Mouse (Mus musculus) myocyte (in vitro differentiated cells): ENCODE measurements around the gene P2ry10b. TPM values are rescaled to one million over a fixed set of nuclear protein-coding genes. Genes with fewer than 3 reads are reported as not detected.

Source experiments
- H3K27me3 ChIP-seq: one replicate; pipeline ENCODE4 v1.6.1; 2011; ENCODE audit not compliant: control insufficient read depth, insufficient read depth, insufficient read length
- H3K36me3 ChIP-seq: one replicate; pipeline ENCODE4 v1.6.1; 2011; ENCODE audit not compliant: control insufficient read depth, insufficient read depth
- H3K4me2 ChIP-seq: one replicate; pipeline ENCODE4 v1.6.1; 2011; ENCODE audit warnings: low read depth, control low read depth
- H3K4me3 ChIP-seq: one replicate; pipeline ENCODE4 v1.5.1; 2011; ENCODE audit warnings: mild to moderate bottlenecking, control low read depth, moderate library complexity
- H3K79me2 ChIP-seq: one replicate; pipeline ENCODE4 v1.6.1; 2011; ENCODE audit not compliant: control insufficient read depth, insufficient read depth
- H3ac ChIP-seq: one replicate; pipeline ENCODE4 v1.6.1; 2011; ENCODE audit not compliant: control insufficient read depth, insufficient read length
- CEBPB ChIP-seq: IDR thresholded peaks from 2 replicates; pipeline ENCODE4 v1.6.1; 2011; ENCODE audit warnings: mild to moderate bottlenecking, moderate library complexity; ENCODE audit not compliant: poor library complexity, insufficient read depth, severe bottlenecking
- E2F4 ChIP-seq: IDR thresholded peaks from one replicate; pipeline ENCODE4 v1.6.1; 2011; ENCODE audit warnings: mild to moderate bottlenecking, control low read depth, moderate library complexity; ENCODE audit not compliant: insufficient read depth
- MAX ChIP-seq: IDR thresholded peaks from one replicate; pipeline ENCODE4 v1.6.1; 2011; ENCODE audit warnings: low read depth, mild to moderate bottlenecking, control low read depth
- MYOD1 ChIP-seq, 3 experiments: IDR thresholded peaks; one replicate each; pipeline ENCODE4 v1.6.1; 2011; ENCODE audit warnings: control low read depth in 2 of 3, low read depth in 2 of 3, mild to moderate bottlenecking in 2 of 3, moderate library complexity in 1 of 3; ENCODE audit not compliant: insufficient read length in 2 of 3, control insufficient read depth in 1 of 3
- MYOG ChIP-seq, 3 experiments: IDR thresholded peaks; one replicate each; pipeline ENCODE4 v1.6.1; 2011; ENCODE audit warnings: control low read depth in 2 of 3, low read depth in 2 of 3, mild to moderate bottlenecking in 2 of 3; ENCODE audit not compliant: insufficient read length in 2 of 3, control insufficient read depth in 1 of 3, insufficient read depth in 1 of 3
- POLR2A ChIP-seq: IDR thresholded peaks from one replicate; pipeline ENCODE4 v1.6.1; 2011; ENCODE audit warnings: low read depth, mild to moderate bottlenecking, control low read depth, moderate library complexity; ENCODE audit not compliant: insufficient read length
- POLR2AphosphoS2 ChIP-seq: IDR thresholded peaks from one replicate; pipeline ENCODE4 v1.6.1; 2011; ENCODE audit warnings: low read depth, control low read depth; ENCODE audit not compliant: insufficient read length
- REST ChIP-seq: IDR thresholded peaks from one replicate; pipeline ENCODE4 v1.6.1; 2011; ENCODE audit warnings: mild to moderate bottlenecking, control low read depth, moderate library complexity; ENCODE audit not compliant: insufficient read depth, insufficient read length
- SRF ChIP-seq: IDR thresholded peaks from one replicate; pipeline ENCODE4 v1.6.1; 2011; ENCODE audit warnings: low read depth; ENCODE audit not compliant: control insufficient read depth, insufficient read length
- TCF12 ChIP-seq: IDR thresholded peaks from one replicate; pipeline ENCODE4 v1.6.1; 2011; ENCODE audit warnings: mild to moderate bottlenecking, control low read depth; ENCODE audit not compliant: poor library complexity, insufficient read depth, severe bottlenecking
- TCF3 ChIP-seq: IDR thresholded peaks from one replicate; pipeline ENCODE4 v1.6.1; 2011; ENCODE audit warnings: low read depth, control low read depth; ENCODE audit not compliant: insufficient read length
- USF1 ChIP-seq: IDR thresholded peaks from one replicate; pipeline ENCODE4 v1.6.1; 2011; ENCODE audit warnings: low read depth, mild to moderate bottlenecking, control low read depth, moderate library complexity
- polyA plus RNA-seq: library from polyadenylated mRNA; unstranded; fragments of >200 nt; fragmentation: generic; extraction: Trizol; gene quantifications from one replicate; pipeline ENCODE4 v1.2.1, GENCODE M21; 2012; ENCODE audit warnings: missing spikeins

P2ry10b gene
- polyA plus RNA-seq, result 1.4 TPM

GRCm38 (mm10) chrX:107148681-107149080 is at the start of gene P2ry10b:
Gene P2ry10b, plus strand, starts transcription at chrX:107148927.
- peak within 1 kb of the TSS; percentile 72 for H3K4me2 ChIP-seq
- no peak within 1 kb of the TSS for H3ac ChIP-seq
- no peaks in the 10 kb centered on the region for H3K27me3 ChIP-seq
- TF ChIP-seq MYOD1 (IDR thresholded peaks at IDR 0.05; ENCODE audit: control insufficient read depth in 1 of 3, insufficient read length in 2 of 3, low read depth in 2 of 3) (no peak), SRF (no peak), CEBPB (no peak), POLR2AphosphoS2 (no peak), POLR2A (no peak), MAX (no peak), USF1 (no peak)
- H3K36me3 ChIP-seq, result no peaks in the 10 kb centered on the region
- peak within 1 kb of the TSS; percentile 26 for H3K4me3 ChIP-seq
- H3K79me2 ChIP-seq, result no peaks in the 10 kb centered on the region

GRCm38 (mm10) chrX:107116333-107116732 is 32.4 kb upstream of the P2ry10b start:
- Histone ChIP-seq H3K79me2 (no peaks in the 10 kb centered on the region), H3K36me3 (no peaks in the 10 kb centered on the region), H3K27me3 (no peaks in the 10 kb centered on the region), H3K4me2 (peak overlapping the region; percentile 24), H3ac (no peak overlapping the region), H3K4me3 (no peak overlapping the region)
- TF ChIP-seq TCF12, result no peak
- no peak for TF ChIP-seq E2F4

GRCm38 (mm10) chrX:107116987-107117386 is 31.7 kb upstream of the P2ry10b start:
- Histone ChIP-seq H3ac (no peak overlapping the region), H3K36me3 (no peaks in the 10 kb centered on the region), H3K4me2 (peak overlapping the region; percentile 6), H3K27me3 (no peaks in the 10 kb centered on the region), H3K4me3 (no peak overlapping the region), H3K79me2 (no peaks in the 10 kb centered on the region)
- no peak for TF ChIP-seq MYOG (IDR thresholded peaks at IDR 0.05; ENCODE audit: control insufficient read depth in 1 of 3, insufficient read depth in 1 of 3, insufficient read length in 2 of 3, low read depth in 2 of 3)
- no peak for TF ChIP-seq SRF
- no peak for TF ChIP-seq REST
- TF ChIP-seq MAX, result no peak
- no peak for TF ChIP-seq USF1
- no peak for TF ChIP-seq E2F4
- TF ChIP-seq TCF12, result no peak
- TF ChIP-seq TCF3, result no peak
- no peak for TF ChIP-seq CEBPB
- TF ChIP-seq MYOD1 (IDR thresholded peaks at IDR 0.05; ENCODE audit: control insufficient read depth in 1 of 3, insufficient read length in 2 of 3, low read depth in 2 of 3), result no peak
- no peak for TF ChIP-seq POLR2A
- TF ChIP-seq POLR2AphosphoS2, result no peak

- no peaks in the 10 kb centered on the region for H3K79me2 ChIP-seq
- no peaks in the 10 kb centered on the region for H3K36me3 ChIP-seq
- TF ChIP-seq POLR2A, result no peak
- TF ChIP-seq E2F4, result no peak
- no peak for TF ChIP-seq SRF
- TF ChIP-seq POLR2AphosphoS2, result no peak
- no peak for TF ChIP-seq TCF12
- TF ChIP-seq REST, result no peak
- no peak for TF ChIP-seq MYOD1 (IDR thresholded peaks at IDR 0.05; ENCODE audit: control insufficient read depth in 1 of 3, insufficient read length in 2 of 3, low read depth in 2 of 3)
- TF ChIP-seq TCF3, result no peak
- TF ChIP-seq MAX, result no peak
- no peak for TF ChIP-seq CEBPB
- no peak overlapping the region for H3K4me3 ChIP-seq
- H3ac ChIP-seq, result no peak overlapping the region
- H3K27me3 ChIP-seq, result no peaks in the 10 kb centered on the region
- H3K4me2 ChIP-seq, result no peak overlapping the region
Observed at GRCm38 (mm10) chrX:107143184-107143583, 5.5 kb upstream of the P2ry10b start.

- no peak overlapping the region for H3ac ChIP-seq
- TF ChIP-seq SRF, result no peak
- TF ChIP-seq TCF12, result no peak
- TF ChIP-seq USF1, result no peak
- no peak for TF ChIP-seq MYOD1 (IDR thresholded peaks at IDR 0.05; ENCODE audit: control insufficient read depth in 1 of 3, insufficient read length in 2 of 3, low read depth in 2 of 3)
- no peak for TF ChIP-seq POLR2AphosphoS2
- TF ChIP-seq CEBPB, result no peak
- TF ChIP-seq E2F4, result no peak
- no peak for TF ChIP-seq POLR2A
- no peak for TF ChIP-seq MAX
- no peak for TF ChIP-seq MYOG (IDR thresholded peaks at IDR 0.05; ENCODE audit: control insufficient read depth in 1 of 3, insufficient read depth in 1 of 3, insufficient read length in 2 of 3, low read depth in 2 of 3)
- TF ChIP-seq TCF3, result no peak
- no peak for TF ChIP-seq REST
- no peaks in the 10 kb centered on the region for H3K27me3 ChIP-seq
- no peak overlapping the region for H3K4me2 ChIP-seq
- H3K4me3 ChIP-seq, result no peak overlapping the region
- H3K36me3 ChIP-seq, result no peaks in the 10 kb centered on the region
- no peaks in the 10 kb centered on the region for H3K79me2 ChIP-seq
Observed at GRCm38 (mm10) chrX:107143930-107144329, 4.8 kb upstream of the P2ry10b start.
